Mouse (Mus musculus): ENCODE measurements at regions not wholly inside any gene's neighbourhood (a gene's known extent, or its start where the extent isn't known, plus 50 kb on each side); places are given as distances from the start of the nearest gene placed in this dataset.
"Not testable (repeated sequence)": the region's sequence is repeated elsewhere in the genome, so short reads cannot be mapped to it uniquely, and the experiment has no call there.

GRCm38 (mm10) chr12:19125541-19125940, 611.2 kb downstream of the 5730507C01Rik start:
- DNase-seq: no peak

- DNase-seq: no peak
Measured at GRCm38 (mm10) chr12:19175631-19176030, 661.3 kb downstream of the 5730507C01Rik start.

- DNase-seq: no peak
Measured at GRCm38 (mm10) chr12:19192396-19192795, 678.1 kb downstream of the 5730507C01Rik start.

GRCm38 (mm10) chr12:19193041-19193440, 678.7 kb downstream of the 5730507C01Rik start:
- DNase-seq: not testable (repeated sequence)

GRCm38 (mm10) chr12:19223996-19224395, 709.7 kb downstream of the 5730507C01Rik start:
- not testable (repeated sequence) for DNase-seq

GRCm38 (mm10) chr12:19246731-19247130, 707.6 kb upstream of the Gm21863 start:
- not testable (repeated sequence) for DNase-seq

GRCm38 (mm10) chr12:19288271-19288890, 665.9 kb upstream of the Gm21863 start:
- peak; percentile 80 for DNase-seq

GRCm38 (mm10) chr12:19289038-19289437, 665.3 kb upstream of the Gm21863 start:
- DNase-seq: not testable (repeated sequence)

GRCm38 (mm10) chr12:19292068-19292770, 662.1 kb upstream of the Gm21863 start:
- not testable (repeated sequence) for DNase-seq
